ENCODE assay signal across 10 mouse cellular contexts in the genomic region with DNA sequence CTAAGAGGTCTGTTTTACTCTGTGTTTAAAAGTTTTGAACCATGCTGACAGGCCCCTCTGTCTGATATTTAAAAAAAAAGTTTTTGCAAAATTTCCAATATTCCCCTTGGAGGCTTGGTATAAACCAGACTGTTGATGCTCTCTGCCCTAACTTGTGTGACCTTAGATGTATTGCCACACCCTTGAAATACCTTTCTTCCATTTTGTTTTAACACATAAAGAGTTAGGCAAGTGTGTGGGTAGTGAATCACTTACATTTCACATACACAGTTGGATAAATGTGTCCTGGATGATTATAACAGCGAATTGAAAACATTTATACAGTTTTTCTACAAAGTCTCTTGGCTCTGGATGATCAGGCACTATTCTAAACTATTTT. TPM values are rescaled to one million over a fixed set of nuclear protein-coding genes. Genes with fewer than 3 reads are reported as not detected.
DNase-seq lines count a peak whose midpoint lies in the region; ATAC-seq and TF ChIP-seq lines count a peak whose summit lies in the region.
"Had no signal": no experiment of that assay in that cellular context is flagged by ENCODE, and none has a peak within 500 bp of the region (broad histone marks: within the 10 kb centered on the region; RNA-seq: fewer than 3 reads in every experiment).

No protein-coding gene starts in this region.

- WGBS in forebrain, embryonic 15.5 days, result 76% methylated on average over 1 of the region's 1 CpGs
- WGBS in liver, embryonic 15.5 days (ENCODE audit: insufficient replicate concordance), result 27% methylated on average over 1 of the region's 1 CpGs

- H3K27me3 ChIP-seq in forebrain, embryonic 15.5 days, result no peaks in the 10 kb centered on the region
- no peaks in the 10 kb centered on the region for H3K27me3 ChIP-seq in liver, embryonic 15.5 days

- peak overlapping the region; percentile 95 for H3K27ac ChIP-seq in gastrocnemius, adult 2 months
- no peak overlapping the region for H3K27ac ChIP-seq in forebrain, embryonic 15.5 days (replicated peaks)
- peak overlapping the region; percentile 96 for H3K27ac ChIP-seq in liver, embryonic 15.5 days (replicated peaks)

- H3K4me3 ChIP-seq in gastrocnemius, adult 2 months, result peak overlapping the region; percentile 94
- H3K4me3 ChIP-seq in forebrain, embryonic 15.5 days, result peak overlapping the region; percentile 78
- peak overlapping the region; percentile 87 for H3K4me3 ChIP-seq in liver, embryonic 15.5 days (replicated peaks)

- H3K4me1 ChIP-seq in forebrain, embryonic 15.5 days, result peaks cover 14% of the 10 kb centered on the region
- peaks cover 75% of the 10 kb centered on the region for H3K4me1 ChIP-seq in liver, embryonic 15.5 days (replicated peaks)

- intact Hi-C loops in gastrocnemius, adult 2 months (cut with DNase I), result no loop called here

- TF ChIP-seq CTCF in gastrocnemius, adult 2 months (IDR thresholded peaks at IDR 0.05), result no peak

- no peaks in the 10 kb centered on the region for H3K36me3 ChIP-seq in forebrain, embryonic 15.5 days
- peaks cover 25% of the 10 kb centered on the region for H3K36me3 ChIP-seq in liver, embryonic 15.5 days (replicated peaks)

- no peak for DNase-seq in gastrocnemius, adult 2 months
- DNase-seq in gastrocnemius, adult 18-20 months (ENCODE audit: low spot score), result no peak
- peak; percentile 78 for DNase-seq in 416B (ENCODE audit: low read depth)
- no peak for DNase-seq in adrenal gland, adult 2 months
- DNase-seq in testis, postnatal 14 days (ENCODE audit: low spot score), result no peak
- no peak for DNase-seq in kidney, adult 8-10 months
- DNase-seq: cerebellum, postnatal 14 days; right cerebral cortex, postnatal 4 days had no signal

- H3K9ac ChIP-seq in forebrain, embryonic 15.5 days (replicated peaks), result peak overlapping the region; percentile 93; the same call in 1 of the 2 replicates
- peak overlapping the region; percentile 99 for H3K9ac ChIP-seq in liver, embryonic 15.5 days

- ATAC-seq in forebrain, embryonic 15.5 days (replicated peaks), result no peak
- no peak for ATAC-seq in liver, embryonic 15.5 days (ENCODE audit: insufficient read depth)

- H3K9me3 ChIP-seq in forebrain, embryonic 15.5 days, result no peaks in the 10 kb centered on the region
- H3K9me3 ChIP-seq in liver, embryonic 15.5 days (replicated peaks), result no peaks in the 10 kb centered on the region

- peak overlapping the region; percentile 57 for H3K4me2 ChIP-seq in forebrain, embryonic 15.5 days (replicated peaks)
- H3K4me2 ChIP-seq in liver, embryonic 15.5 days, result peak overlapping the region; percentile 77

RNA-seq across cellular contexts. Expression of gene Bcl2l13, which starts 1.1 kb away (rescaled TPM):
- 10 to 100 TPM; 65.3 to 74.2 TPM for total RNA-seq in gastrocnemius, adult 2 months (2021)
- total RNA-seq in gastrocnemius, adult 18-20 months (2021), result 10 to 100 TPM; 68.0 to 69.4 TPM
- polyA plus RNA-seq in forebrain, embryonic 15.5 days (2015; fragmentation: Nextera tagmentation; extraction: Ambion mirVana), result 32.6 and 32.9 TPM in 2 replicates
- 34.3 and 34.4 TPM in 2 replicates for polyA plus RNA-seq in liver, embryonic 15.5 days (2015; fragmentation: Nextera tagmentation; extraction: Ambion mirVana)
- total RNA-seq in adrenal gland, adult 2 months (2021), result 10 to 100 TPM; 70.4 to 84.6 TPM
- 24.1 and 30.2 TPM in 2 replicates for polyA plus RNA-seq in adrenal gland, adult 2 months (2012; rRNA removed)

RNA-seq across cellular contexts. Expression of gene Atp6v1e1, which starts 14.5 kb away (rescaled TPM):
- 100 to 1,000 TPM; 127 to 137 TPM for total RNA-seq in gastrocnemius, adult 2 months (2021)
- total RNA-seq in gastrocnemius, adult 18-20 months (2021), result 100 to 1,000 TPM; 129 to 137 TPM
- 225 and 229 TPM in 2 replicates for polyA plus RNA-seq in forebrain, embryonic 15.5 days (2015; fragmentation: Nextera tagmentation; extraction: Ambion mirVana)
- 155 and 157 TPM in 2 replicates for polyA plus RNA-seq in liver, embryonic 15.5 days (2015; fragmentation: Nextera tagmentation; extraction: Ambion mirVana)
- total RNA-seq in adrenal gland, adult 2 months (2021), result 100 to 1,000 TPM; 362 to 464 TPM
- 241 and 338 TPM in 2 replicates for polyA plus RNA-seq in adrenal gland, adult 2 months (2012; rRNA removed)
